Mouse (Mus musculus) CH12.LX (cell line): Measurements from ENCODE around the gene Tprkb.

Experiments
- CHD2 ChIP-seq: IDR thresholded peaks from 2 replicates; pipeline ENCODE4 v1.6.1; 2011; ENCODE audit warnings: low read length, improper control_type of control experiment
- CTCF ChIP-seq, 2 experiments: IDR thresholded peaks in 1 of 2; conservative IDR thresholded peaks in 1 of 2; 2 replicates each; pipeline ENCODE4 v1.5.1; 2011 to 2012; ENCODE audit warnings: low read depth in 2 of 2, low read length in 2 of 2, improper control_type of control experiment in 1 of 2, inconsistent platforms in 1 of 2, mild to moderate bottlenecking in 1 of 2, moderate library complexity in 1 of 2
- ELF1 ChIP-seq: IDR thresholded peaks from 2 replicates; pipeline ENCODE4 v1.6.1; 2014; ENCODE audit warnings: low read depth, mild to moderate bottlenecking, inconsistent platforms, low read length, improper control_type of control experiment
- EP300 ChIP-seq: IDR thresholded peaks from 2 replicates; pipeline ENCODE4 v1.6.1; 2011; ENCODE audit warnings: low read length, improper control_type of control experiment
- NRF1 ChIP-seq: IDR thresholded peaks from 2 replicates; pipeline ENCODE4 v1.6.1; 2014; ENCODE audit warnings: low read depth, mild to moderate bottlenecking, inconsistent platforms, low read length, improper control_type of control experiment, moderate library complexity
- POLR2A ChIP-seq: IDR thresholded peaks from 2 replicates; pipeline ENCODE4 v1.6.1; 2011; ENCODE audit warnings: low read depth, mild to moderate bottlenecking, improper control_type of control experiment, low read length
- TBP ChIP-seq: conservative IDR thresholded peaks from 2 replicates; pipeline ENCODE4 v1.6.1; 2011; ENCODE audit warnings: low read depth, low read length, improper control_type of control experiment
- TCF12 ChIP-seq: IDR thresholded peaks from 2 replicates; pipeline ENCODE4 v1.6.1; 2014; ENCODE audit warnings: low read depth, mild to moderate bottlenecking, inconsistent platforms, low read length, improper control_type of control experiment
- USF1 ChIP-seq: IDR thresholded peaks from 2 replicates; pipeline ENCODE4 v1.6.1; 2014; ENCODE audit warnings: low read depth, mild to moderate bottlenecking, inconsistent platforms, low read length, improper control_type of control experiment
- ZC3H11A ChIP-seq: IDR thresholded peaks from 2 replicates; pipeline ENCODE4 v1.6.1; 2012; ENCODE audit warnings: low read depth, mild to moderate bottlenecking, inconsistent platforms, low read length, improper control_type of control experiment
- ZKSCAN1 ChIP-seq: IDR thresholded peaks from 2 replicates; pipeline ENCODE4 v1.6.1; 2012; ENCODE audit warnings: low read depth, inconsistent platforms, low read length, improper control_type of control experiment, borderline replicate concordance
- ZMIZ1 ChIP-seq: IDR thresholded peaks from 2 replicates; pipeline ENCODE4 v1.6.1; 2012; ENCODE audit warnings: low read depth, mild to moderate bottlenecking, inconsistent platforms, low read length, improper control_type of control experiment

- TF ChIP-seq EP300 = no peak
- TF ChIP-seq CHD2 = no peak
- TF ChIP-seq ZC3H11A = no peak
- TF ChIP-seq TBP = no peak
- TF ChIP-seq USF1 = no peak
- TF ChIP-seq CTCF (conservative IDR thresholded peaks at IDR 0.05 in 1 of 2, IDR thresholded peaks at IDR 0.05 in 1 of 2; ENCODE audit: low read depth in 2 of 2, low read length in 2 of 2) = no peak
- no peak for TF ChIP-seq TCF12
- TF ChIP-seq ZMIZ1 = no peak
- TF ChIP-seq POLR2A = no peak
- TF ChIP-seq ELF1 = no peak
- TF ChIP-seq NRF1 = no peak
- TF ChIP-seq ZKSCAN1 = no peak
Observed at GRCm38 (mm10) chr6:85863840-85864239, 47.8 kb upstream of the Tprkb start.
